Mouse (Mus musculus) stomach, postnatal 0 days (tissue): Measurements from ENCODE around the gene Art4.

Source experiments
- CTCF ChIP-seq: IDR thresholded peaks from 2 replicates; pipeline ENCODE4 v1.5.1; 2016; ENCODE audit warnings: antibody characterized with exemption, low read depth, mild to moderate bottlenecking, moderate library complexity
- EP300 ChIP-seq: optimal IDR thresholded peaks from 2 replicates; pipeline ENCODE3; 2016; ENCODE audit warnings: antibody characterized with exemption

GRCm38 (mm10) chr6:136808014-136808417 is 49.5 kb downstream of the Art4 start, which contains the start of gene H2afj:
- no peak for TF ChIP-seq CTCF
- peak; percentile 51 for TF ChIP-seq EP300
